Mouse (Mus musculus): ENCODE measurements at regions not wholly inside any gene's neighbourhood (a gene's known extent, or its start where the extent isn't known, plus 50 kb on each side); places are given as distances from the start of the nearest gene placed in this dataset.

- H3K4me3 ChIP-seq (ENCODE audit: low read depth, low read length), result no peak overlapping the region
- H3K9ac ChIP-seq (ENCODE audit: low read length), result no peak overlapping the region
- no peaks in the 10 kb centered on the region for H3K27me3 ChIP-seq (ENCODE audit: control insufficient read depth, insufficient read depth, low read length)
- TF ChIP-seq EP300 (optimal IDR thresholded peaks at IDR 0.05) (no peak), CTCF (IDR thresholded peaks at IDR 0.05; ENCODE audit: low read depth) (no peak)
- H3K4me1 ChIP-seq (replicated peaks; ENCODE audit: control insufficient read depth, insufficient read depth), result no peaks in the 10 kb centered on the region
- ATAC-seq (ENCODE audit: low FRiP score, low TSS enrichment) (no peak), DNase-seq (ENCODE audit: low spot score) (no peak)
- H3K9me3 ChIP-seq (ENCODE audit: control insufficient read depth, low read length), result no peaks in the 10 kb centered on the region
- H3K4me2 ChIP-seq (replicated peaks; ENCODE audit: low read depth), result no peak overlapping the region
- no peak overlapping the region for H3K27ac ChIP-seq (replicated peaks)
- no peaks in the 10 kb centered on the region for H3K36me3 ChIP-seq (ENCODE audit: control insufficient read depth, insufficient read depth, low read length)
These were observed 5478.8 kb downstream of the 9330182O14Rik start for GRCm38 (mm10) chr15:45612954-45613353.

- no peak overlapping the region for H3K27ac ChIP-seq (replicated peaks)
- TF ChIP-seq CTCF (IDR thresholded peaks at IDR 0.05; ENCODE audit: low read depth) (no peak), EP300 (optimal IDR thresholded peaks at IDR 0.05) (no peak)
- H3K4me2 ChIP-seq (replicated peaks; ENCODE audit: low read depth), result no peak overlapping the region
- no peaks in the 10 kb centered on the region for H3K36me3 ChIP-seq (ENCODE audit: control insufficient read depth, insufficient read depth, low read length)
- H3K4me1 ChIP-seq (replicated peaks; ENCODE audit: control insufficient read depth, insufficient read depth), result no peaks in the 10 kb centered on the region
- H3K9ac ChIP-seq (ENCODE audit: low read length), result no peak overlapping the region
- ATAC-seq (ENCODE audit: low FRiP score, low TSS enrichment), result no peak
- H3K4me3 ChIP-seq (ENCODE audit: low read depth, low read length), result no peak overlapping the region
- no peak for DNase-seq (ENCODE audit: low spot score)
- H3K9me3 ChIP-seq (ENCODE audit: control insufficient read depth, low read length), result no peaks in the 10 kb centered on the region
- H3K27me3 ChIP-seq (ENCODE audit: control insufficient read depth, insufficient read depth, low read length), result no peaks in the 10 kb centered on the region
These were observed 5512.1 kb downstream of the 9330182O14Rik start for GRCm38 (mm10) chr15:45646256-45646655.

DNA sequence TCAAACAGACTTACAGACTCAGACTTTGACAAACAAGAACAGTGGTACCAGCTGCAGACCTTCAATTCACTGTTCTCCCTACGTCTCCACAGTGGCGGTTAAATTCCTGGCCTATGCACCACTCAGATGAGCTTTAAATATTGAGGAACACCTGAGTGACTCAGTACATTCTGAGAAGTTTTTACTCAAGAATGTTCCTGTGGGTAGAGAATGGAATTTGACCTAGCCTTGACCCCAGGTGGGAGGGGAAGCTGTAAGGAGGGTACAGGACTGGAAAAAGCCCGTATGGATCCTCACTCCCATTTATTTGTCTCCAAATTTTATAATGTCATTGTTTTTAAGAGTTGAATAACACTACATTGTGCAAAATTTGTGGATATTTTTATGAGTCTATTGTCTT lies 5529.4 kb downstream of the 9330182O14Rik start:
- whole genome bisulfite sequencing, result 51% methylated on average over 3 of the region's 3 CpGs
- Histone ChIP-seq H3K4me1 (replicated peaks; ENCODE audit: control insufficient read depth, insufficient read depth) (no peaks in the 10 kb centered on the region), H3K36me3 (ENCODE audit: control insufficient read depth, insufficient read depth, low read length) (no peaks in the 10 kb centered on the region), H3K27ac (replicated peaks) (no peak overlapping the region), H3K4me3 (ENCODE audit: low read depth, low read length) (no peak overlapping the region), H3K9ac (ENCODE audit: low read length) (no peak overlapping the region), H3K4me2 (replicated peaks; ENCODE audit: low read depth) (no peak overlapping the region), H3K27me3 (ENCODE audit: control insufficient read depth, insufficient read depth, low read length) (no peaks in the 10 kb centered on the region), H3K9me3 (ENCODE audit: control insufficient read depth, low read length) (no peaks in the 10 kb centered on the region)
- no peak for DNase-seq (ENCODE audit: low spot score)
- ATAC-seq (ENCODE audit: low FRiP score, low TSS enrichment), result no peak
- TF ChIP-seq CTCF (IDR thresholded peaks at IDR 0.05; ENCODE audit: low read depth), result no peak
- TF ChIP-seq EP300 (optimal IDR thresholded peaks at IDR 0.05), result no peak

GRCm38 (mm10) chr15:45689446-45689845 lies 5555.3 kb downstream of the 9330182O14Rik start:
- Histone ChIP-seq H3K4me3 (ENCODE audit: low read depth, low read length) (no peak overlapping the region), H3K27ac (replicated peaks) (no peak overlapping the region), H3K9ac (ENCODE audit: low read length) (no peak overlapping the region), H3K4me1 (replicated peaks; ENCODE audit: control insufficient read depth, insufficient read depth) (no peaks in the 10 kb centered on the region), H3K27me3 (ENCODE audit: control insufficient read depth, insufficient read depth, low read length) (no peaks in the 10 kb centered on the region), H3K4me2 (replicated peaks; ENCODE audit: low read depth) (no peak overlapping the region), H3K36me3 (ENCODE audit: control insufficient read depth, insufficient read depth, low read length) (no peaks in the 10 kb centered on the region), H3K9me3 (ENCODE audit: control insufficient read depth, low read length) (no peaks in the 10 kb centered on the region)
- no peak for DNase-seq (ENCODE audit: low spot score)
- ATAC-seq (ENCODE audit: low FRiP score, low TSS enrichment), result no peak
- whole genome bisulfite sequencing, result 90% methylated on average over 1 of the region's 1 CpGs
- no peak for TF ChIP-seq EP300 (optimal IDR thresholded peaks at IDR 0.05)
- TF ChIP-seq CTCF (IDR thresholded peaks at IDR 0.05; ENCODE audit: low read depth), result no peak

- Histone ChIP-seq H3K9me3 (ENCODE audit: control insufficient read depth, low read length) (no peaks in the 10 kb centered on the region), H3K4me3 (ENCODE audit: low read depth, low read length) (no peak overlapping the region), H3K36me3 (ENCODE audit: control insufficient read depth, insufficient read depth, low read length) (no peaks in the 10 kb centered on the region), H3K4me1 (replicated peaks; ENCODE audit: control insufficient read depth, insufficient read depth) (no peaks in the 10 kb centered on the region), H3K9ac (ENCODE audit: low read length) (no peak overlapping the region), H3K27ac (replicated peaks) (no peak overlapping the region), H3K27me3 (ENCODE audit: control insufficient read depth, insufficient read depth, low read length) (no peaks in the 10 kb centered on the region), H3K4me2 (replicated peaks; ENCODE audit: low read depth) (no peak overlapping the region)
- TF ChIP-seq CTCF (IDR thresholded peaks at IDR 0.05; ENCODE audit: low read depth) (no peak), EP300 (optimal IDR thresholded peaks at IDR 0.05) (no peak)
- ATAC-seq (ENCODE audit: low FRiP score, low TSS enrichment) (no peak), DNase-seq (ENCODE audit: low spot score) (no peak)
These were observed 5555.9 kb downstream of the 9330182O14Rik start for GRCm38 (mm10) chr15:45690026-45690425.

GRCm38 (mm10) chr15:45711109-45711508 lies 5576.9 kb downstream of the 9330182O14Rik start:
- WGBS, result 64% methylated on average over 2 of the region's 2 CpGs
- no peaks in the 10 kb centered on the region for H3K4me1 ChIP-seq (replicated peaks; ENCODE audit: control insufficient read depth, insufficient read depth)
- H3K27ac ChIP-seq (replicated peaks), result no peak overlapping the region
- H3K4me2 ChIP-seq (replicated peaks; ENCODE audit: low read depth), result no peak overlapping the region
- ATAC-seq (ENCODE audit: low FRiP score, low TSS enrichment) (no peak), DNase-seq (ENCODE audit: low spot score) (no peak)
- no peak for TF ChIP-seq CTCF (IDR thresholded peaks at IDR 0.05; ENCODE audit: low read depth)
- TF ChIP-seq EP300 (optimal IDR thresholded peaks at IDR 0.05), result no peak
- H3K9me3 ChIP-seq (ENCODE audit: control insufficient read depth, low read length), result no peaks in the 10 kb centered on the region
- no peaks in the 10 kb centered on the region for H3K27me3 ChIP-seq (ENCODE audit: control insufficient read depth, insufficient read depth, low read length)
- H3K4me3 ChIP-seq (ENCODE audit: low read depth, low read length), result no peak overlapping the region
- H3K9ac ChIP-seq (ENCODE audit: low read length), result no peak overlapping the region
- H3K36me3 ChIP-seq (ENCODE audit: control insufficient read depth, insufficient read depth, low read length), result no peaks in the 10 kb centered on the region

Data from stomach, postnatal 0 days (tissue).